Mouse (Mus musculus): ENCODE measurements at regions not wholly inside any gene's neighbourhood (a gene's known extent, or its start where the extent isn't known, plus 50 kb on each side); places are given as distances from the start of the nearest gene placed in this dataset.

- no peak for DNase-seq (ENCODE audit: low spot score)
- WGBS = 84% methylated on average over 4 of the region's 4 CpGs
- H3K4me3 ChIP-seq = no peak overlapping the region
- H3K27me3 ChIP-seq (ENCODE audit: insufficient read depth, poor library complexity, severe bottlenecking) = no peaks in the 10 kb centered on the region
- H3K27ac ChIP-seq = no peak overlapping the region
- no peaks in the 10 kb centered on the region for H3K9me3 ChIP-seq
- no peaks in the 10 kb centered on the region for H3K36me3 ChIP-seq
- H3K4me1 ChIP-seq (replicated peaks) = no peaks in the 10 kb centered on the region
Measured at GRCm38 (mm10) chr13:15950143-15950542, 61.5 kb upstream of the Inhba start.

- WGBS = 84% methylated on average over 3 of the region's 3 CpGs
- Histone ChIP-seq H3K9me3 (no peaks in the 10 kb centered on the region), H3K27ac (no peak overlapping the region), H3K36me3 (no peaks in the 10 kb centered on the region), H3K27me3 (ENCODE audit: insufficient read depth, poor library complexity, severe bottlenecking) (no peaks in the 10 kb centered on the region), H3K4me1 (replicated peaks) (no peaks in the 10 kb centered on the region), H3K4me3 (no peak overlapping the region)
- DNase-seq (ENCODE audit: low spot score) = no peak
Measured at GRCm38 (mm10) chr13:15950885-15951610, 60.6 kb upstream of the Inhba start.
